Mouse (Mus musculus): Measurements from ENCODE around the gene Efemp2.

The Efemp2 gene

DNA sequence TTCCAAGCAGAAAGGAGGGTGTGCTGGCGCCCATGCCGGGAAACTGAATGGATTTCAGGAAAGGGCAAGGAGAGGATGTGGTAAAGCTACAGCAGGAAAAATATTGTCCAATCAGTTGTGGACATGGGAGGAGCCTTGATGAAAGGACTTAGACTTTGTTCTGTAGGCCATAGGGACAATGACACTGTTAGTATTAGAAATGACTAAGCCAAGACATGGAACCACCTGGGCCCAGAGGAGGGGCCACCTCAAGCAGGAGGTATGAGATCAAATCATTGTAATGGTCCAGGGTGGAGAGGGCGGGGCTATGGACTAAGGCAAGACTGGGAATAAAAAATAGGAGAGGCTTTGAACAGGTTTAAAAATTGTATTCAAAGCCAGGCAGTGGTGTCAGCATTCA is 45.0 kb downstream of the Efemp2 start:
- POLR2A ChIA-PET = interaction anchor here in 1 of 4 experiments (1.2 kb wide), 1 partner anchor 55 kb away, joined by 3 read pairs; no protein-coding TSS in a partner anchor

DNA sequence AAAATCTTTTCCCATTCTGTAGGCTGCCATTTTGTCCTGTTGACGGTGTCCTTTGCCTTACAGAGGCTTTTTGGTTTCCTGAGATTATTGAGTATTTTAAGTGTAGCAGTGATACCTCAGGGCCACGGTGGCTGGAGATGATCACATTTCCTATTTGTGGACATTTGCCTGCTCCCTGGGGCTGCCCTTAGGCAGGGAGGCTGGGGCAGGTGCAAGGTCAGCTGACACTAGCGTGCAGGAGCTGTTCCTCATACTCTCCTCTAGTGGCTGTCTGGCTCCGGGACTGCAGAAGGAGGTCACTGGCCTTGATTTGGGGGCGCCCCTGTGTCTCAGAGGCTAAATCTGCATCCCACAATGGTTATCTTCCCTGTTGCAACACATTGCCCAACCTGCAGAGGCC is 51.5 kb downstream of the Efemp2 start:
- POLR2A ChIA-PET = interaction anchor here in 3 of 4 experiments (0.5 to 1.2 kb wide), 6 partner anchors 26 to 387 kb away, joined by 3 to 6 read pairs (median 4); partner anchors contain the start of genes AI837181 (in 1 of the 3), Cfl1 (in 1 of the 3), Dpf2 (in 1 of the 3) and Drap1 (in 1 of the 3)
- CTCF ChIA-PET = interaction anchor here in 2 of 4 experiments (0.6 to 2.2 kb wide), 6 partner anchors 43 to 560 kb away, joined by 3 to 12 read pairs (median 5); partner anchors contain the start of gene Ap5b1 (in 1 of the 2)

More for the DNA sequence above, 45.0 kb downstream of the Efemp2 start:
- CTCF ChIA-PET = interaction anchor here in 2 of 4 experiments (0.6 kb wide), 2 partner anchors 63 to 610 kb away, joined by 3 read pairs; no protein-coding TSS in a partner anchor

DNA sequence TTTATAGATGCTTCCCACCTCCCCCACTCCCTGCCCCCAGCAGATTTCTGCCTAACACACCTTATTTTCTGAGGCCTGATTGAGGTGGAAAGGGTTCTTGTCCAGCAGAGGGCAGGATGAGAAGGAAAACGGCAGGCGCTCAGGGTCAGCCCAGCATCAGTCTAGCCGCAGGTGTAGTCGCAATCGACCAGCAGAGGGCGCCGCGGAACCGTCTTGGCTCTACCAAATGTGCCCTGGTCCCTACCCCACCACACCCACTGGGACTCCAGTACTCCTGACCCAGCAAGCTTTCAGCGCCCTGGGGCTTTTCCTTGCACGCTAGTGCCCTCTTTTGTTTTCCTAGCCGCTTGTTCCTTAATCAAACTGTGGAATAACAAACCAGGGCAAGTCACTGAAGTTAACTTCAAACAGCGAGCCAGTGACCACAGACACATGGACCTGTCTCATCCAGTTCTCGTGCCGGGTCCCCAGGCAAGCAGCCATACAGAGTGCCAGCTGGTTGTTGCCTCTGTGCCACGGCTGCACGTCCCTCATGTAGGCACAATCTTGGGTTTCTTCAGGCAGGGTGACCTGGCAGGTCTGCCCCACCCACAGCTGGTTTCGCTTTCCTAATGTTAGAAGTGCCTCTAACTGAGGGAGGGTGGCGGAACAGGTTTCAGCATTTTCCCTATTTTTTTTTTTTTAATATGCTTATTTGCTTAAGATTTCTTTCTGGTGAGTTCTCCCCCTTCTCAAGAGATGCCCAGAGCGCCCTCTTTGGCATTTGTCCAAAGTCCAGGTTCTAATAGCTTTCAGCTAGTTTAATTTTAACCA is 55.8 kb downstream of the Efemp2 start:
- POLR2A ChIA-PET = interaction anchor here (0.6 to 2.5 kb wide), 25 partner anchors 9 to 527 kb away, joined by 3 to 14 read pairs (median 3); partner anchors contain the start of genes Ap5b1 (in 3 of the 4), Cfl1 (in 2 of the 4), Mus81 (in 2 of the 4) and Ehbp1l1 (in 1 of the 4)
- CTCF ChIA-PET = interaction anchor here (0.5 to 3.8 kb wide), 68 partner anchors 9 to 1623 kb away, joined by 3 to 54 read pairs (median 4); partner anchors contain the start of genes Ap5b1 (in 4 of the 4), Rnaseh2c (in 2 of the 4), Snx32 (in 2 of the 4) and Ccdc85b (in 1 of the 4)

DNA sequence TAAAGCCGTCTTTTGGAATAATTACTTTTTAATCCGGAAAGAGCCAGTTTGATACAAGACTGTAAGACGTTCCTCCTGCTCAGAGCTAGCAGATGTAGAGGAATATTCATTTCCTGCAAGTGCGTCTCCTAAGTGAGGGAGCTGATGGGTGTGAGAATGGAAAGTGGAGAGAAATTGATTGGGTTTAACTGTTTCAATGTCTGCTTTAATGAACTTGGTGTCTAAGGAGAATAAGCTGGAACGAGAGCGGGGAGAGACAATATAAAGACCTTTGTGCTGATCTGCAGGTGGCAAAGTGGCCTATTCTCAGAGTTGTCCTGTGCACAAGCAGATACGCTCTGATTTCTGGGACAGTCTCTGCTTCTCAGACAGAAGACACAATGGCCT is 56.4 kb downstream of the Efemp2 start:
- CTCF ChIA-PET = interaction anchor here (0.6 to 3.8 kb wide), 47 partner anchors 8 to 747 kb away, joined by 3 to 54 read pairs (median 4); partner anchors contain the start of genes Ap5b1 (in 4 of the 4), Rnaseh2c (in 2 of the 4), Ccdc85b (in 1 of the 4) and Ehbp1l1 (in 1 of the 4)
- POLR2A ChIA-PET = interaction anchor here (0.6 to 2.5 kb wide), 17 partner anchors 9 to 527 kb away, joined by 3 to 14 read pairs (median 4); partner anchors contain the start of genes Ap5b1 (in 3 of the 4), Mus81 (in 1 of the 4) and Snx32 (in 1 of the 4)

All from embryonic stem cell, embryonic (primary cell).